Mouse (Mus musculus): ENCODE data around the gene Gcnt3.

The Gcnt3 gene

GRCm38 (mm10) chr9:70037988-70038387, at the start of gene Gcnt3:
TSS of gene Gcnt3 (minus strand) at chr9:70038088.
- DNase-seq (ENCODE audit: low read depth, low spot score), result no peak

- DNase-seq (ENCODE audit: low read depth, low spot score), result no peak
Measured at GRCm38 (mm10) chr9:70087379-70087778, 49.5 kb upstream of the Gcnt3 start.

GRCm38 (mm10) chr9:70086091-70086490, 48.2 kb upstream of the Gcnt3 start:
- no peak for DNase-seq (ENCODE audit: low read depth, low spot score)

- no peak for DNase-seq (ENCODE audit: low read depth, low spot score)
Measured at GRCm38 (mm10) chr9:70084107-70084506, 46.2 kb upstream of the Gcnt3 start.

- DNase-seq (ENCODE audit: low read depth, low spot score), result no peak
Measured at GRCm38 (mm10) chr9:70082357-70083204, 44.7 kb upstream of the Gcnt3 start.

- no peak for DNase-seq (ENCODE audit: low read depth, low spot score)
Measured at GRCm38 (mm10) chr9:70081767-70082166, 43.9 kb upstream of the Gcnt3 start.

- no peak for DNase-seq (ENCODE audit: low read depth, low spot score)
Measured at GRCm38 (mm10) chr9:70080976-70081375, 43.1 kb upstream of the Gcnt3 start.

GRCm38 (mm10) chr9:70080027-70080800, 42.3 kb upstream of the Gcnt3 start:
- no peak for DNase-seq (ENCODE audit: low read depth, low spot score)

GRCm38 (mm10) chr9:70078034-70078433, 40.1 kb upstream of the Gcnt3 start:
- no peak for DNase-seq (ENCODE audit: low read depth, low spot score)

- DNase-seq (ENCODE audit: low read depth, low spot score), result no peak
Measured at GRCm38 (mm10) chr9:70077170-70077569, 39.3 kb upstream of the Gcnt3 start.

GRCm38 (mm10) chr9:70072387-70072786, 34.5 kb upstream of the Gcnt3 start:
- DNase-seq (ENCODE audit: low read depth, low spot score), result no peak

- no peak for DNase-seq (ENCODE audit: low read depth, low spot score)
Measured at GRCm38 (mm10) chr9:70069961-70070435, 32.1 kb upstream of the Gcnt3 start.

GRCm38 (mm10) chr9:70067497-70067896, 29.6 kb upstream of the Gcnt3 start:
- no peak for DNase-seq (ENCODE audit: low read depth, low spot score)

- DNase-seq (ENCODE audit: low read depth, low spot score), result no peak
Measured at GRCm38 (mm10) chr9:70062012-70062411, 24.1 kb upstream of the Gcnt3 start.

GRCm38 (mm10) chr9:70053411-70053810, 15.5 kb upstream of the Gcnt3 start:
- DNase-seq (ENCODE audit: low read depth, low spot score), result no peak

GRCm38 (mm10) chr9:70052730-70053129, 14.8 kb upstream of the Gcnt3 start:
- no peak for DNase-seq (ENCODE audit: low read depth, low spot score)

GRCm38 (mm10) chr9:70049839-70050238, 12.0 kb upstream of the Gcnt3 start:
- no peak for DNase-seq (ENCODE audit: low read depth, low spot score)

GRCm38 (mm10) chr9:70049416-70049783, 11.5 kb upstream of the Gcnt3 start:
- no peak for DNase-seq (ENCODE audit: low read depth, low spot score)

- DNase-seq (ENCODE audit: low read depth, low spot score), result peak; percentile 12
Measured at GRCm38 (mm10) chr9:70048751-70049415, 11.0 kb upstream of the Gcnt3 start.

GRCm38 (mm10) chr9:70048280-70048679, 10.4 kb upstream of the Gcnt3 start:
- DNase-seq (ENCODE audit: low read depth, low spot score), result no peak

GRCm38 (mm10) chr9:70047839-70048238, 10.0 kb upstream of the Gcnt3 start:
- DNase-seq (ENCODE audit: low read depth, low spot score), result no peak

GRCm38 (mm10) chr9:70046255-70046654, 8.4 kb upstream of the Gcnt3 start:
- DNase-seq (ENCODE audit: low read depth, low spot score), result no peak

Measured in skeletal muscle tissue, adult 2 months (tissue).